Mouse (Mus musculus) 3T3-L1 (cell line): Measurements from ENCODE around the gene Nrl.

ENCODE experiments used
- DNase-seq: peaks from one replicate; pipeline ENCODE4 v3.0.0-alpha.2; 2015; ENCODE audit warnings: low read depth, low spot score

The Nrl gene

GRCm38 (mm10) chr14:55524785-55525184 is at the start of gene Nrl:
Gene Nrl, minus strand, starts transcription at chr14:55524981.
- no peak for DNase-seq

GRCm38 (mm10) chr14:55571760-55572159 is 47.0 kb upstream of the Nrl start:
- DNase-seq: no peak

GRCm38 (mm10) chr14:55570588-55570987 is 45.8 kb upstream of the Nrl start:
- no peak for DNase-seq

GRCm38 (mm10) chr14:55567496-55567895 is 42.7 kb upstream of the Nrl start:
- DNase-seq: no peak

GRCm38 (mm10) chr14:55565748-55566147 is 41.0 kb upstream of the Nrl start:
- no peak for DNase-seq

GRCm38 (mm10) chr14:55563249-55563648 is 38.5 kb upstream of the Nrl start:
- DNase-seq: no peak

GRCm38 (mm10) chr14:55561860-55562259 is 37.1 kb upstream of the Nrl start:
- DNase-seq: no peak

GRCm38 (mm10) chr14:55560202-55561073 is 35.7 kb upstream of the Nrl start, which contains the start of gene A730061H03Rik:
Gene A730061H03Rik, minus strand, starts transcription at chr14:55560406.
- DNase-seq: peak; percentile 97

GRCm38 (mm10) chr14:55559799-55560201 is 35.0 kb upstream of the Nrl start, which contains the start of gene Dcaf11:
Gene Dcaf11, plus strand, starts transcription at chr14:55560006.
- DNase-seq: peak; percentile 85

- DNase-seq: no peak
Observed at GRCm38 (mm10) chr14:55558740-55559448, 34.1 kb upstream of the Nrl start.

- DNase-seq: no peak
Observed at GRCm38 (mm10) chr14:55557587-55557986, 32.8 kb upstream of the Nrl start.

- peak; percentile 79 for DNase-seq
Observed at GRCm38 (mm10) chr14:55557003-55557402, 32.2 kb upstream of the Nrl start.

- no peak for DNase-seq
Observed at GRCm38 (mm10) chr14:55555788-55556187, 31.0 kb upstream of the Nrl start.

GRCm38 (mm10) chr14:55554635-55555034 is 29.9 kb upstream of the Nrl start:
- no peak for DNase-seq

GRCm38 (mm10) chr14:55551794-55552193 is 27.0 kb upstream of the Nrl start:
- DNase-seq: no peak

- no peak for DNase-seq
Observed at GRCm38 (mm10) chr14:55551347-55551746, 26.6 kb upstream of the Nrl start.

GRCm38 (mm10) chr14:55550191-55550590 is 25.4 kb upstream of the Nrl start:
- DNase-seq: no peak

GRCm38 (mm10) chr14:55544334-55544733 is 19.6 kb upstream of the Nrl start:
- DNase-seq: no peak

- no peak for DNase-seq
Observed at GRCm38 (mm10) chr14:55542268-55542667, 17.5 kb upstream of the Nrl start.

- DNase-seq: peak; percentile 78
Observed at GRCm38 (mm10) chr14:55540787-55541321, 16.1 kb upstream of the Nrl start.

GRCm38 (mm10) chr14:55540067-55540786 is 15.4 kb upstream of the Nrl start, which contains the start of gene Pck2:
Gene Pck2, plus strand, starts transcription at chr14:55540266.
- peak; percentile 95 for DNase-seq
